Mouse (Mus musculus) lung, embryonic 15.5 days (tissue): ENCODE data around the gene Chst15. TPM values are rescaled to one million over a fixed set of nuclear protein-coding genes. Genes with fewer than 3 reads are reported as not detected.

Experiments
- ATAC-seq: fragments of 200-750 bp; cut with Nextera tagmentation; 2 replicates; pipeline ENCODE4 v1.8.0; 2017; ENCODE audit warnings: moderate number of reproducible peaks, borderline replicate concordance; ENCODE audit not compliant: low FRiP score, low TSS enrichment; ENCODE audit errors: extremely low read depth
- H3K27ac ChIP-seq: fragments of 300-500 bp; sonication (generic); 2 replicates; pipeline ENCODE4 v1.5.1; 2015; ENCODE audit warnings: moderate library complexity, mild to moderate bottlenecking, inconsistent platforms
- H3K27me3 ChIP-seq: fragments of 300-500 bp; sonication (generic); 2 replicates; pipeline ENCODE4 v1.6.1; 2015; ENCODE audit warnings: inconsistent platforms
- H3K36me3 ChIP-seq: fragments of 300-500 bp; sonication (generic); 2 replicates; pipeline ENCODE4 v1.6.1; 2015; ENCODE audit warnings: inconsistent platforms
- H3K4me1 ChIP-seq: fragments of 300-500 bp; sonication (generic); 2 replicates; pipeline ENCODE4 v1.6.1; 2015; ENCODE audit warnings: inconsistent platforms
- H3K4me2 ChIP-seq: fragments of 300-500 bp; sonication (generic); 2 replicates; pipeline ENCODE4 v1.6.1; 2015; ENCODE audit warnings: inconsistent platforms, mild to moderate bottlenecking, moderate library complexity
- H3K4me3 ChIP-seq: fragments of 300-500 bp; sonication (generic); 2 replicates; pipeline ENCODE4 v1.5.1; 2015; ENCODE audit warnings: mild to moderate bottlenecking, inconsistent platforms
- H3K9ac ChIP-seq: fragments of 300-500 bp; sonication (generic); 2 replicates; pipeline ENCODE4 v1.6.1; 2015; ENCODE audit warnings: inconsistent platforms
- H3K9me3 ChIP-seq: fragments of 300-500 bp; sonication (generic); 2 replicates; pipeline ENCODE4 v1.6.1; 2016; ENCODE audit warnings: inconsistent platforms
- WGBS: fragments of 180-500 bp; shearing (Covaris S2); methylation state at CpG from one replicate; pipeline ENCODE4 v1.1.7; 2015; 5-methylcytosine and 5-hydroxymethylcytosine counted together
- polyA plus RNA-seq: library from polyadenylated mRNA; unstranded; fragments of >200 nt; fragmentation: Nextera tagmentation; extraction: Ambion mirVana; gene quantifications from 2 replicates; pipeline ENCODE4 v1.2.1, GENCODE M21; 2015

Gene Chst15
- 17.8 and 20.3 TPM in 2 replicates for polyA plus RNA-seq

DNA sequence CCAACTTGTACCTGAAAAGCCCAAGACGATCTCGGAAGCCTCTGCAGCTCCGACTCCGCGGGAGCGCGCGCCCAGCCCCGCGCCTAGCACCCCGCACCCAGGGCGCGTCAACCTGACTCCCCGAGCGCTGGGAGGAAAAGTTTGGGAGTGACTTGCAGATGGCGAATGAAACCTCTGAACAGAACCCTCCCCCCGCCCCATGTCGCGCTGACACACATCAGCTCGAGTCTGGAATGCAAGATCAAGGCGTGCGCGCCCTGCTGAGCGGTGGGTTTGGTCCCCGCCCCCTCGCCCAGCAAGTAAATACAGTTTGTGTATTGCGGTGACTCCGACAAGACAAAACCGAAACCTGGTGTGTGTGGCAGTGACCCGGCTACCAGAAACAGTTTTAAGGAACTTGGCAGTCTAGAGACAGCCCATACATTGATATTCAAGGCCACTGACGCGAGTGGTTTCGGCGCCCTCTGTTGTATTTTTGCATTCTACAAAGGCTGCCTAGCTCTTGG, at the start of gene Chst15:
Gene Chst15 (minus strand): TSS at position 193 of the 506 bp plus-strand sequence.
- ATAC-seq, result peak; percentile 53

DNA sequence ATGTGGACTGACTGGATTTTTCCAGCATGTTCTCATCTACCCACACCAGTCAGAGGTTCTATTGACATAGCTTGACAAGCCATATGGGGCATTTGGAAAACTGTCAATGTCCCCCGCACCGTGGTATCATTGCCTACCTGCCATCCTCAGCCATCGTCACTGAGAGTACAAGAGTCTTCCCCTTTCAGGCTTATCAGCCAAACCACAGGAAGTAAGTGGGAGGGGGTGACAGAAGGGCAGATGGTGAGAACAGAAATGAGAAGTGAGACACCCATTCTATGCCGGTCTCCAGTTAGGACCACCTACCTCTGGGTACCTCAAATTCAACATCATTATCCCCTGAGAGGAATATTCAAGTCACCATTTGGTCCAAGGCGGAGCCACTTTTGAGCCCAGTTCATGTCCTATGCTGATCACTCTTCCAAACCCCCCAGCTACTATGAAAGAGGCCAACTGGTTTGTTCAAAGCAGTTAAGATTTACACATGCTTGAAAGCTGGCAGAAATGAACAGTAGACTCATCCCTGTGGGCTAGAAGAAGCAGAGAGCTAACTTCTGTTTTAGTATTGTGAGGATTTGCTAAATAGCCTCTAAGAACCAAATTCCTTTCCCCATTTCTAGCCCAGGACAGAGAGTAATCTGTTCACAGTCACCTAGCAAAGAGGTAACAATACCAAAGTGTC, 48.8 kb upstream of the Chst15 start:
- ATAC-seq, result no peak

More for the DNA sequence above, at the start of gene Chst15:
- WGBS, result under 1% methylated on average over 34 of the region's 34 CpGs
- peak within 1 kb of the TSS; percentile 88 for H3K4me2 ChIP-seq
- peak within 1 kb of the TSS; percentile 91 for H3K4me3 ChIP-seq
- H3K27ac ChIP-seq, result peak within 1 kb of the TSS; percentile 87
- peaks cover 45% of the 10 kb centered on the region for H3K4me1 ChIP-seq
- no peaks in the 10 kb centered on the region for H3K27me3 ChIP-seq
- no peaks in the 10 kb centered on the region for H3K9me3 ChIP-seq
- H3K9ac ChIP-seq, result peak within 1 kb of the TSS; percentile 79
- H3K36me3 ChIP-seq, result no peaks in the 10 kb centered on the region

DNA sequence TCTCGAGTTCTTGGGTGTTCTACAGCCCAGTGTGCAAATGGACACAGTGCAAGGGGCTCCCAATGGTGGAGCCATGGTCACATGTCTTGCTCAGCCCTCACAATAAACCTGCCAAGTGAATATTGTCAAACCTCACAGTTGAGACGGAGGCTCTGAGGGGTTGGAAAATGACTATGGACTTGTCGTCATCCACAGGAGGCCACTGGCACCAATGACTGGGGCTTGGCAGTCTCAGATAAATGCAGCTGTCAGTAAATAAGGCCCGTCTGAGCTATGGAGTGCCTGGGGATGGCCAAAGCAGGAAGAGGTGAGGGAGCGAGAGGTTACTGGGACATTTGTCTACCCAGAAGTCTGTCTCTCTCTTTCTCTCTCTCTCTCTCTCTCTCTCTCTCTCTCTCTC, 48.1 kb upstream of the Chst15 start:
- Histone ChIP-seq H3K9ac (no peak overlapping the region), H3K4me3 (no peak overlapping the region), H3K27ac (no peak overlapping the region), H3K4me1 (peaks cover 7% of the 10 kb centered on the region; the same call in 1 of the 2 replicates), H3K9me3 (no peaks in the 10 kb centered on the region), H3K36me3 (no peaks in the 10 kb centered on the region), H3K4me2 (no peak overlapping the region), H3K27me3 (no peaks in the 10 kb centered on the region)
- no peak for ATAC-seq
- WGBS, result 68% methylated on average over 5 of the region's 5 CpGs

More for the DNA sequence above, 48.8 kb upstream of the Chst15 start:
- Histone ChIP-seq H3K4me1 (peaks cover 7% of the 10 kb centered on the region; the same call in 1 of the 2 replicates), H3K9me3 (no peaks in the 10 kb centered on the region), H3K36me3 (no peaks in the 10 kb centered on the region), H3K27me3 (no peaks in the 10 kb centered on the region), H3K4me3 (no peak overlapping the region), H3K4me2 (no peak overlapping the region), H3K9ac (no peak overlapping the region), H3K27ac (no peak overlapping the region)
- 59% methylated on average over 5 of the region's 5 CpGs for WGBS

DNA sequence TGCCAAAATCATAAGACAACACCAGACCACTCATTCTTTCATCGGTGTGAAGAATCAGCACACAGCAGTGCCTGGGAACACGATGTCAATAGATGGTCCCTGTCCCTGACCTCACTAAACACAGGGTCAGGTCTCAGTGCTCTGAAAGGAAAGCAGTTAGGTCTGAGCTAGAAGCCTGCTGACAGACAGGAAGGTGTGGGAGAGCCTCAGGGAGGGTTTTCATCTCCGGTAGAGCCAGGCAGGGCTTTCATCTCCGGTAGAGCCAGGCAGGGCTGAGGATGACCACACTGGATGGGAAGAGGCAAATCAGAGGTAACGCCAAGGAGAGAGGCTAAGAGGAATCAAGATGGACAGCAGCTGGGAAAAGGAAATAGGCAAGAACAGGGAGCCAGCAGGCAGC, 47.5 kb upstream of the Chst15 start:
- Histone ChIP-seq H3K4me2 (no peak overlapping the region), H3K4me3 (no peak overlapping the region), H3K27me3 (no peaks in the 10 kb centered on the region), H3K9me3 (no peaks in the 10 kb centered on the region), H3K36me3 (no peaks in the 10 kb centered on the region), H3K9ac (no peak overlapping the region), H3K27ac (no peak overlapping the region), H3K4me1 (peaks cover 7% of the 10 kb centered on the region; the same call in 1 of the 2 replicates)
- 45% methylated on average over 5 of the region's 5 CpGs for WGBS
- ATAC-seq, result no peak

DNA sequence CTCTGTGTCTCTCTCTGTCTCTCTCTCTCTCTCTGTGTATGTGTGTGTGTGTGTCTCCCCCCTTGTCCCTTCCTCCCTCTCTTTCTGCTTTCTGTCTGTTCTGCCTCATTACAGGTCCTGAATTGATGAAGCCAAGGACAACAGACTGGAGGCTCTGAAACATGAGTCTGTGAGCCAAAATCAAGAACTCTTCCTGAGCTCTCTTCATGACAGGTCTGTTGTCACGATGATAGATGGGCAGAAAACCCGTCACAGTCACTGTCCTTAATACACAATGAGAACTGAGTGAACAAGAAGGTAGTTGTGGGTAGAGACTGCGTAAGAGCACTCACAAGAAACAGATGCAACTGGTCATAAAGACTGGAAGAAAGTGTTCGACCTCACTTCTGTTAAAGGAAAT, 43.3 kb upstream of the Chst15 start:
- WGBS, result 73% methylated on average over 4 of the region's 4 CpGs
- Histone ChIP-seq H3K9ac (no peak overlapping the region), H3K9me3 (no peaks in the 10 kb centered on the region), H3K27ac (no peak overlapping the region), H3K4me2 (no peak overlapping the region), H3K36me3 (no peaks in the 10 kb centered on the region), H3K4me1 (peaks cover 14% of the 10 kb centered on the region), H3K4me3 (no peak overlapping the region), H3K27me3 (no peaks in the 10 kb centered on the region)
- no peak for ATAC-seq

DNA sequence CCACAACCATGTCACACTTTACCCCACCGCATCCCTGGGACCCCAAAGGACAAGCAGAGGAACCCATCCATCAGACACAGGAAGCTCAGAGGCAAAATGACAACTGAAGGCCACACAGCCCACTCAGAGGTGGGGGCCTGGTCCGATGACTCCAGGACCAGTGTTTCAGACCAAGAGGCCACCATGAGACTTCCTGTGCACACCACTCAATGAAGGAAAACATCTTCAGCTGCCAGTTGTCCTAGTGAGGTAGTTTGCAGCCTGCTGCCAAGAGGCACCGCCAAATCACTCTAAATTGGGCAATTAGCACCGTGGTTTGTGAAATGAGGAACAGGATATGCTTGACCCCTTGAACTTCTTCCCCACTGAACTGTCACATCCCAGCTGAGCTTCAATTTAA, 41.7 kb upstream of the Chst15 start:
- WGBS, result 51% methylated on average over 4 of the region's 4 CpGs
- Histone ChIP-seq H3K4me3 (no peak overlapping the region), H3K27me3 (no peaks in the 10 kb centered on the region), H3K4me1 (peaks cover 15% of the 10 kb centered on the region), H3K9me3 (no peaks in the 10 kb centered on the region), H3K9ac (no peak overlapping the region), H3K27ac (no peak overlapping the region), H3K36me3 (no peaks in the 10 kb centered on the region), H3K4me2 (no peak overlapping the region)
- no peak for ATAC-seq

DNA sequence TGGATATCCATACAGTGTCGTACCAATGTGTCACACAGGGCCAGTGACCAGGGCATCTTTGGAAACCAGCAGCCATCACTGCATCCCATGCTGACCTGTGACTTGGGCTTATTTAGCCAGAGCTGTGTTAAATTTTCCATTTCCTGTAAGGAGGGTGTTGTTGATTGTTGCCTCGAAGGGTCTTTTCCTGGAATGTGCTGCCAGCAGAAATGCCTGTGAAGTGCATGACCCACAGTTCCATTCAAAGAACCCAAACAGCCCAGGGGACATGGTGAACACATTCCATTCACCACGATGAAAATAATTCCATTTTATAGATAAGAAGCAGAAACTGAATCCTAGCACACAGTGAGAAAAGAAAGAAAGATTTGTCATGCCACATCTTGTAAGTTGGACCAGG, 41.2 kb upstream of the Chst15 start:
- H3K36me3 ChIP-seq, result no peaks in the 10 kb centered on the region
- no peak for ATAC-seq

DNA sequence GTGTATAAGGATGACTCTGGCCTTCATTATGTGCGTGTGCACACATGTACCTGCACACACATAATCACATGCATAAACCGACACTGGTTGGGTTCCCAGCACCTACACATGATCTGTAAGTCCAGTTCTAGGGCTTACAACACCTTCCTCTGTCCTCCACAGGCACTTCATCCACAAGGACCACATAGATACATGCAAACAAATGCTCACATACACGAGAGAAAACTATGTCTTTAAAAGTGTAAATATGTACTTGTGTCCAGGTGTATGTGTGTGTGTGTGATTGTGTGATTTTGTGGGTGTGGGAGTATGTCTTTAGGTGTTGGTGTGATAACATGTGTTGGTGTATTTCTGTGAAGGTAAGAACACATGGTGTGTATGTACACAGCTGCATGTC, 40.8 kb upstream of the Chst15 start:
- Histone ChIP-seq H3K36me3 (no peaks in the 10 kb centered on the region), H3K27ac (no peak overlapping the region), H3K9me3 (no peaks in the 10 kb centered on the region), H3K9ac (no peak overlapping the region), H3K27me3 (no peaks in the 10 kb centered on the region), H3K4me2 (no peak overlapping the region), H3K4me1 (peaks cover 15% of the 10 kb centered on the region), H3K4me3 (no peak overlapping the region)
- ATAC-seq, result no peak
- WGBS, result 77% methylated on average over 3 of the region's 3 CpGs

More for the DNA sequence above, 41.2 kb upstream of the Chst15 start:
- H3K27ac ChIP-seq, result no peak overlapping the region
- WGBS, result 29% methylated on average over 3 of the region's 3 CpGs
- no peaks in the 10 kb centered on the region for H3K9me3 ChIP-seq
- no peak overlapping the region for H3K4me3 ChIP-seq
- H3K4me2 ChIP-seq, result no peak overlapping the region
- no peak overlapping the region for H3K9ac ChIP-seq
- H3K27me3 ChIP-seq, result no peaks in the 10 kb centered on the region
- H3K4me1 ChIP-seq, result peaks cover 15% of the 10 kb centered on the region

DNA sequence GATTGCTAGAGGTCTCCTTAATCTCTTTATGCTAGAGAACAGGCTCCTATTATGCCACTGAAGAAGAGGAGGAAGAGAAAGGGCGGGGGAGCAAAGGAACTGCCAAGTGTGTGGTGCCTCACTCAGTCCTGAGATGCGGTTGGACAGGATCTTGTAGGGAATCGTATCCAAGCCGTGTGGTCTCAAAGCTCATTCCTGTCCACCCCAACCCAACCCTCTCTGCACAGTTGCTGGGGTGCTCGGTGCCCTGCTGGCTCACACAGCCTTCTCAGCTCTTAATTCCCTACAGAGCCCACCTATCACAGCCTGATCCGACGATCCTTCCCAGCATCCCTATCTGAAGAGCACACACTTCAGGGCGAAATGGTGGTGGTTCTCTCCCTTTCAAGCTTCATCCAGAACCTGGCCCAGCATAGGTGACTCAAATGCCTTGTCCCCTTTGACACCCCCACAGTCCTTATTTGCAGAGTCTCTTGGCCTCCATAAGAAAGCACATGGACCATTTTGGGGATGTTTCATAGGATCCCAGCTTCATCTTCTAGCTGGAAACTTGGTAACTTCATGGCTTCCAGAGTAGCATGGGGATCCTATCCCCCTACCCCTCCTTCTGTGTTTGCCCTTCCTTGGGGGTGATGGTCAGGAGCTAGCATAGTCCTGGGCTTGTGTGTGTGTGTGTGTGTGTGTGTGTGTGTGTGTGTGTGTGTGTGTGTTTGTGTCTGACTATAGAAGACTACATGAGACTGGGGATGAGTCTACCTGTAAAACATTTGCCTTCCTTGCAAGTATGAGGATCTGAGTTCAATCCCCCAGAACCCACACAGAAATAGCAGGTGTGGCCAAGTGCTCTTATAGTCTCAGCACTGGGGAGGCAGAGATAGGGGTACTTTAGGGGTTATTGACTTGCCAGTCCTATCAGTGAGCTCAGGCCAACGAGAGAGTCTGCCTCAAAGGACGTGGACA, 40.1 kb upstream of the Chst15 start:
- Histone ChIP-seq H3K4me3 (no peak overlapping the region), H3K9ac (no peak overlapping the region), H3K36me3 (no peaks in the 10 kb centered on the region), H3K9me3 (no peaks in the 10 kb centered on the region), H3K4me2 (no peak overlapping the region), H3K4me1 (peaks cover 15% of the 10 kb centered on the region), H3K27ac (no peak overlapping the region), H3K27me3 (no peaks in the 10 kb centered on the region)
- no peak for ATAC-seq
- 63% methylated on average over 10 of the region's 10 CpGs for WGBS

DNA sequence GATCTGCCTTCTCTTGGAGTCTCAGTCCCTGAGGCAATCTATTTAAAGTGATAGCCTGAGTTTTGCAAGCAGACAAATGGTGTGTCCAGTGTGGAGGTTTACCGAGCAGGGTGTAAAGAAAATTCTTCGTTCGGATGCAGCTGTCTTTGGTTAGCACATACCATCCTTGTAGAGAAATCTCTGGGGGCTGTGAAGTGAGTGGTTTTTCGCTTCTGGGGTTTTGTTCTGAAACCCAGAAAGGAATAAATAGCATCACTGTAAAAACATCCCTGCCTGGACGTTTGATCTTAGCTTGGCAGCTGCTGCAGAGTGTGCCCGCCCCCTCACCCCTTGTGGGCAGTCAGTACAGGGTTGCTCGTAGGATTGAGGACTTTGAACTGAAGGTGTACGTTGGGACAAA, 39.2 kb upstream of the Chst15 start:
- no peak overlapping the region for H3K4me2 ChIP-seq
- no peaks in the 10 kb centered on the region for H3K27me3 ChIP-seq
- no peak overlapping the region for H3K4me3 ChIP-seq
- no peaks in the 10 kb centered on the region for H3K36me3 ChIP-seq
- no peaks in the 10 kb centered on the region for H3K9me3 ChIP-seq
- H3K27ac ChIP-seq, result no peak overlapping the region
- peaks cover 15% of the 10 kb centered on the region for H3K4me1 ChIP-seq
- no peak for ATAC-seq
- 31% methylated on average over 8 of the region's 8 CpGs for WGBS
- no peak overlapping the region for H3K9ac ChIP-seq

DNA sequence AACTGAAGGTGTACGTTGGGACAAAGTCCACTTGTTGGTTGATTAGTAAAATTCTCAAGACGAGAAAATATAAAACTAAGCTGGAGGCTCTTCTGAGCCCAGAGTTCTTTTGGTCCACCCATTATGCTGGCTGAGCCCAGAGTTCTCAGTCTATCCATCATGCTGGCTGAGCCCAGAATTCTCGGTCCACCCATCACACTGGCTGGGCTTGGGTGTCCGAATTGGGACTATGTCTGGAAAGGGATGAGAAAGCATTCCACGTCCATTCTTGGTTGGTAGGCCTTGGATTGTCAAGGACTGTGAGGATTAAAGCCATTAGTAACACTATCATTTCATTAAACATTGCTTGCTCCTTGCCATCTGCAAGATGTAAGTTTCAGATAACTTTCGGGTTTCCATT, 38.7 kb upstream of the Chst15 start:
- Histone ChIP-seq H3K27ac (no peak overlapping the region), H3K4me2 (no peak overlapping the region), H3K9me3 (no peaks in the 10 kb centered on the region), H3K27me3 (no peaks in the 10 kb centered on the region), H3K36me3 (no peaks in the 10 kb centered on the region), H3K4me1 (peaks cover 15% of the 10 kb centered on the region), H3K9ac (no peak overlapping the region), H3K4me3 (no peak overlapping the region)
- ATAC-seq, result no peak
- 40% methylated on average over 6 of the region's 6 CpGs for WGBS

DNA sequence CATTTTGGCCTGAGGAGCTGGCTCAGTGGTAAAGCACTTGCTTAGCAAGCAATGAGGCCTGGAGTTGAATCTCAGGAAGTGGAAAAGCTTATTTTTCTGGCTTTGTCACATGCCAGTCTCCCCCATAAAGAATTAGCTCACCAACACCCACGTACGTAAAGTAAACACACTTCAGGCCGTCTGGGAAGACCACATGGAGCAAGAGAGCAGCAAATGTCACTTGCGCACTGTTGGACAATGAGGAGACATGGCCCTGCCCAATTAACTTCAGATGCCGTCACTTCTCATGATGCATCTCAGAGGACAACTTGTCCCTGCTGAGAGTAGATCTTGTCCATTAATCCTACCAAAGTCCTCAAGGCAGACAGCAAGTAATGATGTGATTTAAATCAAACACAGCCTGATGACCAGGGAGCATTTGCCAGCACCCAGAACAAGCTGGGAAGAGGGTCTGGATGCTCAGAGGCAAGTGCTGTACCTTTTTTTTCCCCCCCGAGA, 32.1 kb upstream of the Chst15 start:
- Histone ChIP-seq H3K4me2 (no peak overlapping the region), H3K4me1 (peaks cover 29% of the 10 kb centered on the region), H3K9ac (no peak overlapping the region), H3K36me3 (no peaks in the 10 kb centered on the region), H3K27ac (no peak overlapping the region), H3K4me3 (no peak overlapping the region), H3K9me3 (no peaks in the 10 kb centered on the region), H3K27me3 (no peaks in the 10 kb centered on the region)
- no peak for ATAC-seq
- WGBS, result 49% methylated on average over 6 of the region's 6 CpGs
